Mouse (Mus musculus) heart, postnatal 10 days (tissue): ENCODE measurements around the gene Eps8. TPM values are rescaled to one million over a fixed set of nuclear protein-coding genes. Genes with fewer than 3 reads are reported as not detected.

ENCODE experiments used
- DNase-seq, 2 experiments: peaks; one replicate each; pipeline ENCODE4 v3.0.0; 2021
- intact Hi-C: fragments of 180-260 bp; cut with DNase I; formaldehyde crosslinking; loops from one replicate; pipeline ENCODE4 v1.15.1; 2025
- total RNA-seq, 2 experiments: library from RNA; stranded (reverse); gene quantifications; 2 replicates each; pipeline ENCODE4 v1.2.3; 2021

Gene Eps8
- total RNA-seq, 2 experiments from 2014 or later: 20.4 to 25.2 TPM

GRCm38 (mm10) chr6:137576670-137577371 lies 77.9 kb downstream of the Eps8 start:
- DNase-seq: no peak
- intact Hi-C loops: no loop called here

- DNase-seq: no peak
- intact Hi-C loops: no loop called here
Observed at GRCm38 (mm10) chr6:137576091-137576490, 78.6 kb downstream of the Eps8 start.

DNA sequence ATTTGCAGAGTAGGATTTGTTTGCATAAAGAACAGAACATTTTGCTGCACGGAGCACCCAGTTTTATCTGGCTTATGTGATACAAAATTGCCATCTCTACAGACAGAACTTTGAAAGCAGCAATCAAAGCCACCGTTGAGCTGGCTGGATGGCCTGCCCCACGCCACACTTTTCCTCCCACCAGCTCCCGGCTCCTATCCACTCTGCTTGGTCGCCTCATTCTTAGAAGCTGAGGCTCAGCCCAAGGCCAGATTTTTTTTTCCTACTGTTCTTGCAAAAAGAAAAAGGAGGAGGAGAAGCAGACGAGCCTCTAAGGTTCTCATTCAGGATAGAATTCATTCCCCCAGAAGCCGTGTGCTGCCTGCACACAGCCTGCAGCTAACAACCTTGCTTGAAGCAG lies 80.8 kb downstream of the Eps8 start:
- no peak for DNase-seq
- intact Hi-C loops: no loop called here

- DNase-seq: no peak
- intact Hi-C loops: no loop called here
Observed at GRCm38 (mm10) chr6:137570718-137571131, 84.0 kb downstream of the Eps8 start.

GRCm38 (mm10) chr6:137570019-137570418 lies 84.7 kb downstream of the Eps8 start:
- intact Hi-C loops: no loop called here
- DNase-seq: no peak

DNA sequence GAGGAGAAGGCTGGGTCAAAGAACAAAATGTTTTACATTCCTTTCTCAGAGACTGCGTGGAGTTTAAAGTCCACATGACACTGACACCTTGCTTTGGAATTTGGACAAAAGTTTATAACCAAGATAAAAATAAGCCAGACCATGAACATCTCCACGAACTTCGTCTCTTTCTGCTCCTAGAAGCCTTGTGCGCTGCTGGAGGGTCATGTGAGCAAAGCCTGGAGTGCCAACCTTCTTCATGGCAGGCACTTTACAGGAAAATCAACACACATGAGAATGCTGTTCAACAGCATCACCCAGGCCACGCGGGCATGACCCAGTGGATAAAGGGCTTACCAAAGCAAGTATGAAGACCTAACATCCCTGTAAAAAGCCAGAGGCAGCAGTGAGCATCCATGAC lies 85.6 kb downstream of the Eps8 start:
- no peak for DNase-seq
- intact Hi-C loops: no loop called here

DNA sequence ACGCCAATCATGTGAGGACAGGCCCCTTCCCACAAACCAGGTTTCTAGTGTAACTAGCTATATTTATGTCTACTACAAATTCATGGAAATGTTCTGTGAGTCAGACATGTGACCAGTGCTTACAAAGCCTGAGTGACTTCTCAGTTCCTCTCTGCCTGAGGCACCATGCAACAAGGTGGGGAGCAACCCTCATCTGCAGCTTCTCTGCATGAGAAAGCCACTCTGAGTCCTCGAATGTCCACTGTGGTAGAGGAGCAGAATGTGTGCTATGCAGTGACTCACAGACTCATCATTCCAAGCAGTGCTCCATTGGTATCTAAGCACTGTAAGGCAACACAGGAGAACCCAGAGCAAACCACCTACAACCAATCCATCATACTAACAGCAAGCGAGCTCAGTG lies 88.8 kb downstream of the Eps8 start:
- no peak for DNase-seq
- intact Hi-C loops: no loop called here

- DNase-seq: no peak
- intact Hi-C loops: no loop called here
Observed at GRCm38 (mm10) chr6:137565454-137565853, 89.2 kb downstream of the Eps8 start.

DNA sequence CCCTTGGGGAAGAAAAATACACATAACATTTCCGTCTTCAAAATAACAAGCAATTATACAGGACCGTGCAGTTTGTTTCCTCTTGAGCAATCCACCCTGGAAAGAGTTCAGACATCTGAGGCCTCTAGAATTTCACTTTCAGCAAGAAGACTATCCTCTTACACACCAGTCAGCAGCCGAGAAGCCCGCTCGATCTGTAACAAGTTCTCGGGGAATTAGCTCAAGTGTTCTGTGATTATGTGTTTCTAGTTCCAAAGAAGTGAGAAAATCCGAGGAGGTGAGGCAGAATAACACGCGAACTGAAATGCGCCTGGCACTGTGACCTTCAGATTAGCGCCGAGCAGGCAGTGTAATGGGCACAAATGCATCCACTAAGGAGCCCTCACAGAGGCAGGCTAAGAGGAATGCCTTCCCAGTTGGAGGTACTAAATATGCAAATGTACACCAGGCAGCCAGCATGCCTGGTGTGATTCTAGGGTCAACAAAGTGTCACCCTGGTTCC lies 94.3 kb downstream of the Eps8 start:
- peak; percentile 62 to 66 for DNase-seq
- intact Hi-C loops: no loop called here

DNA sequence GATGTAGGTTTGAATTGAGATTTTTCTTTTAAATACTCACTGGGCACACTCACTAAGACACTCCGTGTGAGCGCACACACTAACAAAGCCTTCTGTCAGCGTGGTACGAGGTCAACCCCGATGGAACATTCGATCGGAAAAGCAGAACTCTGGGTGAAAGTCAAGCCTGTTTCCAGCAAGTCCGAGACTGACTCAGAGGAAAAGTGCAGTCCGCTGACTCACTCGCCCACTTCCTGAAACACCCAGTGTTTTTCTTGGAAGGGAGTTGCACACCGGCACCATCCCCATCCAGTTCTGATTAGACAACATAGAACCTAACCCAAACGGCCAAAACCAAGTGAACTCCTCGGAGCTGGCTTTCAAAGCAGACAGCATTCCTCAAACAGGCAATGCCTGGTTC lies 95.8 kb downstream of the Eps8 start:
- DNase-seq: peak; percentile 76 to 80
- intact Hi-C loops: loop anchor here (2.0 to 5.0 kb wide), 2 partner anchors 88 to 104 kb away; no protein-coding TSS in a partner anchor

DNA sequence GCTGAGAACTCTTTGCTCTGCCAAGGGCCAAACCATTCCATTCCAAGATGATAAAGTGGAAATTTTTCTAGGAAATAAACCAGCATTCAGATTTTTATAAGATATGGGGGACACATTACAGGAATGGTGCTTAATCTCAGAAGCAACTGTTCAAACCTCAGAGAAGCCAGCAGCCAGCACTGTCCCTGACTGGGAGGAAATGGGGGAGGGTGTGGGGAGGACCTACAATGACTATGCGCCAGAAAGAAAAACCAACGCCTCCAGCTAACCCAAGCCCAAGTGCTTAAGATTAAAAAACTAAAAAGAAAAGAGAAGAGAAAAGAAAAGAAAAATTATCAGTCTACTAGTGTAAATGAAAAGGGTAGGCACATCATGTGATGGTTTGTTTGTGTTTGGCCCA lies 97.0 kb downstream of the Eps8 start:
- intact Hi-C loops: loop anchor here (2.0 to 5.0 kb wide), 2 partner anchors 90 to 103 kb away; no protein-coding TSS in a partner anchor
- peak; percentile 47 to 53 for DNase-seq

- intact Hi-C loops: loop anchor here (5.0 kb wide), 1 partner anchor 90 kb away; no protein-coding TSS in a partner anchor
- DNase-seq: no peak
Observed at GRCm38 (mm10) chr6:137557159-137557558, 97.5 kb downstream of the Eps8 start.

DNA sequence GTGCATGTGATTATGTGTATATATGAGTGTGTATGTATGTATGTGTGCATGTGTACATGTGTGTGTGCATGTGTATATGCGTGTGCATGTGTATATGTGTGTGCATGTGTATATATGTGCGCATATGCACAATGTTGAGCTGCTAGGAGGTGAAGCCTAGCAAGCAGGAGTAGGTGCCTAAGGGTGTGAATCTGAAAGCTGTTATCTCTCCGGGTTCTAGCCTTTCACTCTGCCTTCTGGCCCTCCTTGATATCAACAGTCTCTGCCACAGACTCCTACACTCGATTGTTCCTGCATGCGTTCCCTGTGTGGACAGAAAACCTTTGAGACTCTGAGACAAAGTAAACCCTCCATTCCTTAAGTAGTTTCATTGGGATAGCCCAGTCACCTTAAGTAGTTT lies 98.0 kb downstream of the Eps8 start:
- intact Hi-C loops: loop anchor here (5.0 kb wide), 1 partner anchor 91 kb away; no protein-coding TSS in a partner anchor
- DNase-seq: no peak

- peak in 1 of 2 experiments; percentile 53 for DNase-seq
- intact Hi-C loops: loop anchor here (5.0 kb wide), 1 partner anchor 172 kb away; no protein-coding TSS in a partner anchor
Observed at GRCm38 (mm10) chr6:137550181-137550580, 104.5 kb downstream of the Eps8 start.

- DNase-seq: no peak
- intact Hi-C loops: no loop called here
Observed at GRCm38 (mm10) chr6:137548613-137549012, 106.1 kb downstream of the Eps8 start.

DNA sequence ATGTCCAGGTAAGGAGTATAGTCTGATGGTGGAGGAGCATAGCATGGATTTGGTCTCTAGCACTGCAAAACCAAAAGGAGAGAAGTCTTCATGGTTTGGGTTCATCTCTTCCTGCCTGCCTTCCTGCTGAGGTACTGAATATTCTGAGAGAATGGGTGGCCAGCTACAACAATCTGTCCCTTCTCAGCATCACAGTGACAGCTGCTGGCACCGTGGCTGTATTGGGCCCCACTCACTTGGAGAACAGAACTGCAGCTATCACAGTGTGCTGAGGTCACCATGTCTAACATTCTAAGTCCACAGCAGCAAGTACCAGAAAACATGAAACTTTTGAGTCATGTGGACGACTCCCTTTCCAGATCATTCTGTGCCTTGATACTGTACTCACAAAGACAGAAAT lies 107.1 kb downstream of the Eps8 start:
- DNase-seq: peak; percentile 45 to 52
- intact Hi-C loops: no loop called here

GRCm38 (mm10) chr6:137546101-137546500 lies 108.6 kb downstream of the Eps8 start:
- intact Hi-C loops: no loop called here
- DNase-seq: no peak

- DNase-seq: no peak
- intact Hi-C loops: no loop called here
Observed at GRCm38 (mm10) chr6:137545341-137545740, 109.3 kb downstream of the Eps8 start.

DNA sequence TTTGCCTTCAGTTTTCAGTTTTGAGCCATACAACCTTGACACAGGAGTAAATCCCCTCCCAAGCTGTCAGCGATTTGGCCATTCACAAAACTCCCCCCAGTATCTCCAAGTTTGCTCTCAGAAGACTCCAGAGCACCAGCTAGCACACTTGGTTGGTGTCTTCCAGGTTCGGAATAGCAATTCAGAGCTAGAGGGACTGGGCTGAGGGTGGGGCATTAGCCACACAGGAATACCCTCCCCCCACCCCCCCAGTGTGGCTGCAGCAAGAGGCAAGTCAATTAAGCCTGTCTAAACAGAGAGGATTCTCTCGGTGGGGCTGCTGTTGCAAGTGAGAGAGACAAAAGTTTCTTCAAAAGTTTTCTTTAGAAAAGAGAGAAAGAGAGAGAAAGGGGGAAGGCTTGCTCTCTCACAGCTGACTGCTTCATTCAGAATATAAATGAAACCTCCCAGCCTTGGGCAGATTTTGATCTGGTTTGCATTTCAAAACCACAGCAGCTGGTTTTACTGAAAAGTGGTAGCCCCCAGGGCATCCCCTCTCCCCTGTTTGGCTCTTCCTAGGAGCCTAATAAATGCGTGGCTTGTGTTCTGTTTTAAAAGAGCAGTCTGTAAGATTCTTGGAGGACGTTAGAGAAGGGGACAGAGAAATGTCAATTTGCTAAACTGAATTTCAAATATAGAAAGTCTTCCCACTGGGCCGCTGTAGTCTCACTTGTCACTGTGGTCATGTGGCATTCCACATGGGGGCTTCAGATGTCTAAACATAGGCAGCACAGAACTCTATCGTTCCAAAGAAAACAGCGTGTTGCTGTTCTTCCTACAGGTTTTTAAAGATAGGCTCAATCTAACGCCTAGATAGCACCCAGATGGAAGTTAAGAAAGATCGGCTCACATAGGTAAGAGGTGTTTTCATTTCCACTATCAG lies 112.2 kb downstream of the Eps8 start:
- no peak for DNase-seq
- intact Hi-C loops: no loop called here

DNA sequence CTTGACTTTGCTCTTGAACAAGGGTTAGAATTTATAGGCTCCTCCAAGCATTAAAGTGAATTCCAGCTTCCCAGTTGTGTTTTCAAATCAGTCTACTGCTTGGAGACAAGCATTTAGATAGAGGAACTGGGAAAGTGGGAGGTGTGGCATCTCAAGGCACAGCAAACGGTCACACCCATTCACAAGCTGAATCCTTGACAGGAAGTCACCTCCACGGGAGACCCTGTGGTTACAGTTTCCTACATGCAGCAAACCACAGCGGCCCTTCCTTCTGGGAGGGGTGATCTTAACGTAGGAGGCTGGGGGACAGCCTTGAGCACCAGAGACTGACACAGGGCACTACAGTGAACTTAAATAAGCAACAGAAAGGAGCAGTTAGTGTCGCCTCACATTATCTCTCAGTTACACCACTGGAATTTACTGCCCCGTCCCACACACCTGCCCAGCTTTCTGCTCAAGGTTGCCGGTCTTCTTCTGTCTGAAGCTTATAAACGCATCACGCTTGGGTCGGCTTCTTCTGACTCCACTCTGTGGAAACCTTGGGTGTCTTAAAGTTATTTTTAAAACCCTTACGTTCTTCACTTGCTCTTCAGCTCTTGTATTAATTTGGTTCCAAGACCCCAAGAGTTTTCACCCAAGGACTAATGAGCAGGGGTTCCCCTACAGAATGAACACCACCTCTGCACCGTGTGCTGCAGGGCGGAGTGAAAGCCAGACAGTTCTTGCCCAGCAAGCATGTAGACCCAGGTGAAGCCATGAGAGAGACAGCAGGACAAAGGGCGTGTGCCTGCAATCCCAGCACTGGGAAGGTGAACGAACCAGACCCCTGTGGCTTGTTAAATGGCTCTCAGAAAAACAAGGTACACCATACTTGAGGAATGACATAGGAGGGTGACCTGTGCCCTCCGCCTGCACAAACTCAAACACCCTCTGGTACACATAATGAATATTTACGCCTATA lies 113.2 kb downstream of the Eps8 start:
- DNase-seq: no peak
- intact Hi-C loops: no loop called here
